Mouse (Mus musculus): ENCODE measurements around the gene Dnajc7. TPM values are rescaled to one million over a fixed set of nuclear protein-coding genes. Genes with fewer than 3 reads are reported as not detected.
"Not testable (repeated sequence)": the region's sequence is repeated elsewhere in the genome, so short reads cannot be mapped to it uniquely, and the experiment has no call there.

Gene Dnajc7
- total RNA-seq, 2 experiments from 2014 or later = 215 to 247 TPM

DNA sequence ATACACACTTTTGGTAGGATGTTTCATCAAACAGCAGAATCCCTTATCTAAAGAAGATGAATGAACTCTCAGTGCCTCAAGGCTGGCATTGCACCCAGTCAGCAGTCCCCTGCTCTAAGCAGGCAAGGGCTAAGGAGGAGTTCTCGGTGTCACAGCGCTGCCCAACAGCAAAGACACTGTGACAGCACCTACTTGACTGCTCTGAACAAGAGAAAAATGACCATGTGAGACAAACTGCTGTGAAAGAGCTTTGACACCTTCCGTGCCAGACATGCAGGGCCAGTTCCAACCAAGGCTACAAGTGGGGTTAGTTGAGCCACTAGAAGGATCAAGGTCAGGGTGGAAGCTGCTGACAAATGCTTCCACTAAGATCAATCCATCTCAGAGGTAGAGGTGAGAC is 34.8 kb downstream of the Dnajc7 start:
- no peak for DNase-seq (ENCODE audit: low spot score in 2 of 2)
- intact Hi-C loops (cut with DNase I) = no loop called here

DNA sequence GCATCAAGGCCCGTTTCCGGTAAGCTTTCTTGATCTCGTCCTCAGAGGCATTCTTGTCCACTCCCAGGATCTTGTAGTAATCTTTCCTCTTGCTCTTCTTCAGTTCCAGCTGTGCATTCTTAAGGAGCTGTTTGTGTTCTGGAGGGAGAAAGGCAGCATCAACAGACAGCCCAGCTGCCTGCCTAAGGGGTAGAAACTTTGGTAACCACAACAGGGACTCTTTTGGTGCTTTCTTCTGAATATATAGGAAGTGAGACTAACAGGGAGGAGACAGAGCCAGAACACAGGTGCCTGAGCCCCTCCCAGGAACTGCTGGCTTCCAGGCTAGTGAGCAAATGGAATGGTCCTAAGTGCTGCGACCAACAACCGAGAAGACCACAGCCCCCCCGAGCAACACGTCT is 35.4 kb downstream of the Dnajc7 start:
- intact Hi-C loops (cut with DNase I) = no loop called here
- no peak for DNase-seq (ENCODE audit: low spot score in 2 of 2)

DNA sequence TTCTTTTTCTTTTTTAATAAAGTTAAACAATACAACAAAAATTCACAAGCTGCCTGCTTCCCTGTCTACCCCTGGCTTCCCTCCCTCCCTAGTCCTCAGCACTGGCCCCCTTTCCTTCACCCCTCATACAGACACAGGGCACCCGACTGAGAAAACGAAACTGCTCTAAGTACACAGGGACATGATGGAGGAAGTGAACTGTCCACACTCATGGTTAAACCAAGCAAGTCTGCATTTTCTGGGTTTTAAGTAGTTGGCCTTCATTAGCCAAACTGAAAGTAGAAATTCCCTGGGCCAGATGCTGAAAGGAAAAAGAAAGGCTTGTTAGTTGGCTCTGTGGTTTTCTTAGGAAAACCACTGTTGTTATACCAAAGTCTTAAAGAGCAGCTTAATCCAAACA is 37.1 kb downstream of the Dnajc7 start:
- intact Hi-C loops (cut with DNase I) = no loop called here
- DNase-seq (ENCODE audit: low spot score in 2 of 2) = no peak

DNA sequence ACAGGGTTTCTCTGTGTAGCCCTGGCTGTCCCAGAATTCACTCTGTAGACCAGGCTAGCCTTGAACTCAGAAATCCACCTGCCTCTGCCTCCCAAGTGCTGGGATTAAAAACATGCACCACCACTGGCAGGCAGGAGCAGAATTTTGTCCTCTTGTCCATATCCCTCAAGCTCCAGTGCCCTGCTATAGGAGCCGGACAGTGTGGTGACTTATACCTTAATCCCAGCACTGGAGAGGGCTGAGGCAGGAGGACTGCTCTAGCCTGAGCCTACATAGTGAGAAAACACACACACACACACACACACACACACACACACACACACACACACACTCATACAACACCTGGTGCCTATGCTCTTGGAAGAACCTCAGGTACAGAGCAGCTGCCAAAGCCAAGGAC is 37.6 kb downstream of the Dnajc7 start:
- intact Hi-C loops (cut with DNase I); DNase-seq (ENCODE audit: low spot score in 2 of 2): not testable (repeated sequence)

GRCm38 (mm10) chr11:100581756-100582155 is 38.2 kb downstream of the Dnajc7 start:
- intact Hi-C loops (cut with DNase I) = no loop called here
- peak; percentile 31 to 48 for DNase-seq (ENCODE audit: low spot score in 2 of 2)

GRCm38 (mm10) chr11:100580275-100580674 is 39.7 kb downstream of the Dnajc7 start:
- no peak for DNase-seq (ENCODE audit: low spot score in 2 of 2)
- intact Hi-C loops (cut with DNase I) = no loop called here

DNA sequence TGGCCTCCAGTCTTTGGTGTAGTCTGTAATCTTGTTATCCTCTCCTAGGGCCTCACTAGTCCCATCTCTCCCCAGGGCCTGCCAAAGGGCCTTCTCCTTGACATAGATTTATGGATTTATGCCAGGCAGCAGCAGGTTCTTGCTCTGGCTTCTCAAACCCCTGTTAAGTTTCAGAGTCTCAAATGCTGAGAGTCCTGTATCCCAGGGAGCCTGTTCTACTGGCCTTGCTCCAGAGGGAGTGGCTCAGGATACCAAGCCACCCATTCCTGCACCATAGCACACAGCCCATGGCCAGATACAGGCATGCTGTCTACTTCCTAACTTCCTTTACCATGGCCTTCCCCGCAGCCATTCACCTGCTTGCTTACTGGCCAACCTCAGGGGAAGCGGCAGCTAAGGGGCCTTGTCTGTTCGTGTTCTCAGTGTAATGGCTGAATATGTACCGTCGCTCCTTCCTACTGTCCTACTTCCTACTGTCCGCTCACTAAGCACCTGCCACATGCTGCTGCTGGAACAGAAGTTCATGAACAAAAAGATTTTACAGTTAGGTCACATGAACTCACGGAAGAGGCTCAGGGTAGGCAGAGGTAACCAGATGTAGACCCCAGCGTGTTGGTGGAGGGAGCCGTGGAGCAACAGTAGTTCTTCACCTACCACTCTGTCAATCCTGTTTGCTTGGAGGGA is 40.7 kb downstream of the Dnajc7 start:
- intact Hi-C loops (cut with DNase I) = no loop called here
- DNase-seq (ENCODE audit: low spot score in 2 of 2) = no peak

GRCm38 (mm10) chr11:100577852-100578599 is 41.9 kb downstream of the Dnajc7 start:
- intact Hi-C loops (cut with DNase I) = no loop called here
- DNase-seq (ENCODE audit: low spot score in 2 of 2) = no peak

DNA sequence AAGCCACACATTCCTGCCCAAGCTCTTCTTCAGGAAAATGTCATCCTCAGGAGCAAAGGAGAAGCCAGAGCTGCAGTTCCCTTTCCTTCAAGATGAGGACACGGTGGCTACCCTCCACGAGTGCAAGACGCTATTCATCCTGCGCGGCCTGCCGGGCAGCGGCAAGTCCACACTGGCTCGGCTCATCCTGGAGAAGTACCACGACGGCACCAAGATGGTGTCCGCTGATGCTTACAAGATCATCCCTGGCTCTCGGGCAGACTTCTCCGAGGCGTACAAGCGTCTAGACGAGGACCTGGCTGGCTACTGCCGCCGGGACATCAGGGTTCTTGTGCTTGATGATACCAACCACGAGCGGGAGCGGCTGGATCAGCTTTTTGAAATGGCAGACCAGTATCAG is 43.7 kb downstream of the Dnajc7 start:
- DNase-seq (ENCODE audit: low spot score in 2 of 2) = no peak
- intact Hi-C loops (cut with DNase I) = no loop called here

DNA sequence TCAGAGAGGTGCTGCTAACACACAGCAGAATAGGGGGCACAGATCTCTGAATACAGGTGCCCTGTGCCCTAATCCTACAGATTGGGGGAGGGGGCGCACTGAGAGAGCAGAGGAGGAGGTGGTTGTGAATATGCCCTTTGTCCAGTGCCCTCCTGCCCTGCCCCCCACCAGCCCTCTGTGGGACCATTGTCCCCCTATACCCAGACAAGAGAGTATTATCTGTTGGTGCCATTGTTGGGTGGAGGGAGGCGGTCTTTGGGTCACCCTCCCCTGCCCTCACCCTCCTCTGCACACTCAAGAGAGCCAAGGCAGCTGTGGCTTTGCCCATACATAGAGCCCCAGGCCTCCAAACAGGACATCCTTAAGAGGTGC is 44.5 kb downstream of the Dnajc7 start:
- intact Hi-C loops (cut with DNase I) = loop anchor here (1.0 kb wide), 1 partner anchor 44 kb away; the partner anchor contains the start of gene Nkiras2
- DNase-seq (ENCODE audit: low spot score in 2 of 2) = peak; percentile 32 to 40

DNA sequence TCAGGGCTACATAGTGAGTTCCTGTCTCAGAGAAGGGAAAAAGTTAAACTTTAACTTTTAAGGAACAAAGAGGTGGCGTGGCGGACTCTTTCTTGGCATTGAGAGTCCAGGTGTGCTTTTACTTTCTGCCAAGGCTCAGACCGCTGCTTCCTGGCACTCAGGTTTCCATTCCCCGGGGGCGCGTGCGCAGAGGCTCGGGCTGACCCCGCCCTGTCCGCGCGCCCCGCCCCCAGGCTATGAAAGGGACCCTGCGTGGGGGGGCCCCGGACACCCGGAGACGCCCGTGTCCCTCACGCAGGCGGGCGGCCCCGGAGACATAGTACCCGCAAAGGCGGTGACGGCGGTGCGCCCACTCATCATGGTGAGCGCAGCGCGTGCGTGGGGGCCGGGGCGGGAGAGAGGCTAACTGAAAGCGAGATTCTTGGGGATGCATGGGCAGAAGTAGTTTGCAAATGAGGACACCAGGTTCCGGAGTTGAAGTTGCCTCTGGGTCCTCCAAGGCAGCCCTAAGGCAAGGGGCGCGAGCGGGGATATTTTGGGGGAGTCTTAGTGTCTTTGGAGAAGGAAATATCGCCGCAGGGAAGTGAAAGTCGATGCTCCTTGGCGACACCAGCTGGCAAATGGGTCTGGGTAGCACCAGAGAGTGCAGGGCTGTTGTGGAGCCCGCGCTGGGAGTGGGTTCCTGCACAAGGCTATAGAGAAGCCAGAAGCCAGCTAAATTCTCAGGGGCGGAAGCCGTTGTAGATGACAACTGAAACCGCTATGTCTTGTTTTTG is 45.1 kb downstream of the Dnajc7 start, which contains the start of gene Cnp:
TSS of gene Cnp (plus strand) at position 197 of the 776 bp plus-strand sequence.
- intact Hi-C loops (cut with DNase I) = loop anchor here (1.0 to 5.0 kb wide), 2 partner anchors 44 to 187 kb away; partner anchors contain the start of genes Hcrt and Nkiras2

DNA sequence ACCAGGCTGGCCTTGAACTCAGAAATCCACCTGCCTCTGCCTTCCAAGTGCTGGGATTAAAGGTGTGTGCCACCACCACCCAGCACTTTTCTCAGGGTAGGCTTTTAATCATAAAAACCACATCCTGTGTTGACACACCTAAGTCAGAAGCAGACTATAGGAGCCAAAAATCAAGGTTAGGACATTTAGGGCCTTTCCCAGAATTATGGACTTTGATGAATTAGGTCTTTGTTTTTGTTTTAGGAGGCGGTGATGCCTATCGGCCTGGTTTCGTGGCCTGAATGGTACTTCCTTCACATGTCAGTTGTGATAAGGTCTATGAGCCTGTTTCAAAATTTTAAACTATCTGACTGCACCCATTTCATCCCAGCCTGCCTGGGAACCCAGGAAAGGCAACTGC is 45.8 kb downstream of the Dnajc7 start:
- intact Hi-C loops (cut with DNase I) = loop anchor here (5.0 kb wide), 1 partner anchor 188 kb away; the partner anchor contains the start of gene Hcrt
- no peak for DNase-seq (ENCODE audit: low spot score in 2 of 2)

More for the DNA sequence above, 45.1 kb downstream of the Dnajc7 start, which contains the start of gene Cnp:
- peak; percentile 60 to 68 for DNase-seq (ENCODE audit: low spot score in 2 of 2)

DNA sequence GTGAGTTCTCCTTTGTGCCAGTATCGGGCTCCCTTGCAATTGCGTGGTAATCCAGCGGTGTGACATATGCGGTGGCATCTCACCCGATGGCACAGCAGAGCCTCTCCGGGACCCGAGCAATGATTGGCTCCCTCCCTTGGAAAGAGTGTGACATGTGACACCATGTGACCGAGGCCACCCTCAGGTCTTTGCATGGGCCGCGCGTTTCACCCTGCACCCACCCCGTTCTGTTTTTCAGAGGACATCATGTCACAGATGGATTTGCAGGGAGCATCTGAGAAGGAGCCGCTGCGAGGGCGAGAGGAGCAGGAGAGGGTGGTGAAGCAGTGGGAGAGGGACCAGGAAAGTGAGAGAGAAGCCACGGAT is 48.8 kb downstream of the Dnajc7 start:
- intact Hi-C loops (cut with DNase I) = loop anchor here (2.0 to 5.0 kb wide), 3 partner anchors 124 to 191 kb away; partner anchors contain the start of gene Hcrt
- DNase-seq (ENCODE audit: low spot score in 2 of 2) = peak; percentile 52 to 65

- peak; percentile 65 to 69 for DNase-seq (ENCODE audit: low spot score in 2 of 2)
- intact Hi-C loops (cut with DNase I) = loop anchor here (2.0 to 5.0 kb wide), 3 partner anchors 124 to 192 kb away; partner anchors contain the start of gene Hcrt
Measured at GRCm38 (mm10) chr11:100570430-100571201, 49.4 kb downstream of the Dnajc7 start.

DNA sequence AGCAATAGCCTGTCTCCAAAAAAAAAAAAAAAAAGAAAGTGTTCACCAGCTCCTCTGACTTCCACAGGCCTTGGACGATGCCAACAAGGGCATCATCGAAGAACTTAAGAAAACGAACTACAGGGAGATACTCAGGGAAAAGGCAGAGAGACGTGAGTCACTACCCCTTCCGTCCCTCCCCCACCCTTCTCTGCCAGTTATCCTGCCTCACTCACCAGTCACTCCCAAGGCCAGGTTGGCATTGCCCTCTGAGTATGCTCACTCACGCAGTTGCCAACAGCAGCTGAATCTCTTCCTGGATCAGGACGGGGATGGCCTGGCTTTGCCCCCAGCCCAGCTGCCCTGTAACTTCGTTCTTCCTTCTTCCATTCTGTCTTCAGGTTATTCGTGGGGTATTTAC is 50.2 kb downstream of the Dnajc7 start:
- no peak for DNase-seq (ENCODE audit: low spot score in 2 of 2)
- intact Hi-C loops (cut with DNase I) = loop anchor here (2.0 to 5.0 kb wide), 3 partner anchors 125 to 193 kb away; partner anchors contain the start of gene Hcrt

DNA sequence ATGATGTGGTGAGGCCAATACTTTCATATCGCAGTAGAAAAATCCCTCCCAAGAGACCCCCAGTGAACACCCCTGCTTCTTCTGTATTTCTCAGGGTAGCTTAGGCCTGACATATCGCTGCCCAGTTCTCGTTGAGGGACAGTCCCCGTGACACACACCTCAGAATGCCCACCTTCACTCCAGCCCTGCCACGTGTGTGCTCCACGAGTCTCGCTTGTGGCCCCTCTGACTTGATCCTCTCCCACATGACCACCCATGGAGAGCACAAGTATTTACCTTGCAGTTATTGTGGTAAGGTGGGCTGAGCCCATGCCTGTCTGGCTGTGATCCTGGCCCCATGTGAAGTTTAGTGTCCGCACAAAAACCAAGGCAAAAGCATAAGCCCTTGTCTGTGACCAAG is 51.3 kb downstream of the Dnajc7 start:
- intact Hi-C loops (cut with DNase I) = no loop called here
- DNase-seq (ENCODE audit: low spot score in 2 of 2) = no peak

DNA sequence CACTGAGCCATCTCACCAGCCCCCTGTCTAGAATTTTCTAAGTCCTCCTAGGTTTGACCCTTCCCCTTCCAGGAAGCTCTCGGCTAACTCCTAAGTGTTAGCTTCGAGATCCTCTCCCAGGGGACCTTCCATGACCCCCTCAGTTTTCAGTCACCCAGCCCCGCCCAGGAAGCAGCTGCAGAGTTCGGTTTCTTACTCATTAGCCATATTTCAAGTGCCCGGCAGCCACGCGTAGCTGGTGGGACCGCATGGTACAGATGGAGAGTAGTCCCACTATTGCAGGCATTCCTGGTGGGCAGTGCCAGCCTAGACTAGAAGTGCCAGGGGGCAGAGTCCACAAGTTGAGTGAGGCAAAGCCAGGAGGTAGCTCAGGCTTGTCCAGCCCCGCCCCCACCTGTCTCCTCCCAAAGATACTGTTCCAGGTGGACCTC is 52.1 kb downstream of the Dnajc7 start:
- no peak for DNase-seq (ENCODE audit: low spot score in 2 of 2)
- intact Hi-C loops (cut with DNase I) = no loop called here

GRCm38 (mm10) chr11:100567229-100567628 is 52.7 kb downstream of the Dnajc7 start:
- no peak for DNase-seq (ENCODE audit: low spot score in 2 of 2)
- intact Hi-C loops (cut with DNase I) = no loop called here

DNA sequence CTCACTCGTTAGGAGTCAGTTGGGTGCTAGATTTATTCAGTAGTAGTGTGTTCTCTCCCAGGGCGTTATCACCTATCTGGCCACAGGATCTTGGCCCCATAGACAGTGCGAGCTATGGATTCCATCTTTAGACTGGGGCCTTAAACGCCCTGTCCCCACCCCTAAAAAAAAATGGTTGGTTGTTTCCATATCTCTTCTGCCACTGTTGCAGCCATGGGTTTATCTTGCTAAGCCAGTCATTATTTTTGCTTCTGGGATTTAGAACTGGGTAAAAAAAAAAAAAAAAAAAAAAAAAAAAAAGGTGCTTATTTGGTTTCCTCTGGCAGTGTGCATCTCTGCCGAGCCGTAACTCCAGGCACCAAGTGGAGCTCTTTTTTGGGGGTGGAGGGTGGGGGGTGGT is 55.3 kb downstream of the Dnajc7 start:
- intact Hi-C loops (cut with DNase I) = no loop called here
- DNase-seq (ENCODE audit: low spot score in 2 of 2) = no peak

All from left cerebral cortex, postnatal 36 days (tissue).